Mouse (Mus musculus): ENCODE data around the gene Fhl3.
"Not testable (repeated sequence)": the region's sequence is repeated elsewhere in the genome, so short reads cannot be mapped to it uniquely, and the experiment has no call there.

Fhl3 gene

GRCm38 (mm10) chr4:124708518-124709477 is 8.3 kb downstream of the Fhl3 start:
- peak; percentile 85 for DNase-seq (ENCODE audit: low spot score)

GRCm38 (mm10) chr4:124709961-124710446 is 9.5 kb downstream of the Fhl3 start:
- no peak for DNase-seq (ENCODE audit: low spot score)

DNA sequence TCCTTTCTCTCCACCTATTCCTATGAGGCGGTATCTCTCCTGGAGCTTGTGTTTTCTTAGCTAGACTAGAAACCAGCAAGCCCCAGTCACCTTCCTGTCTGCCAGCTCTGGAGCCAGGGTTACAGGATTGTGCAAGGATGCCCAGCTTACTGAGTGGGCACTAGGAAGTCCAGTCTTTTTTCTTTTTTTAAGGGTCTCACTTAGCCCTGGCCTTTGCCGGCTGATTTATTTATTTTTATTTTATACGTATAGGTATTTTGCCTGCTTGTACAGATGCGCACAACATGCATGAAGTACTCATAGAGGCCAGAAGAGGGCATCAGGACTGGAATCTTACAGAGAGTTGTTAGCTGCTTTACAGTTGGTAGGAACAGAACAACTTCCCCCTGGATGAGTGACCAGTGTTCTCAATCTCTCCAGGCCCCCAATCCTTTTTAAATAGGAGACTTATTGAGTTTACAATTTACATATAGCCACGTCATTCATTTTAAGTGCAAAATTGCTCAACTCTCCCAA is 10.3 kb downstream of the Fhl3 start:
- no peak for DNase-seq (ENCODE audit: low spot score)

DNA sequence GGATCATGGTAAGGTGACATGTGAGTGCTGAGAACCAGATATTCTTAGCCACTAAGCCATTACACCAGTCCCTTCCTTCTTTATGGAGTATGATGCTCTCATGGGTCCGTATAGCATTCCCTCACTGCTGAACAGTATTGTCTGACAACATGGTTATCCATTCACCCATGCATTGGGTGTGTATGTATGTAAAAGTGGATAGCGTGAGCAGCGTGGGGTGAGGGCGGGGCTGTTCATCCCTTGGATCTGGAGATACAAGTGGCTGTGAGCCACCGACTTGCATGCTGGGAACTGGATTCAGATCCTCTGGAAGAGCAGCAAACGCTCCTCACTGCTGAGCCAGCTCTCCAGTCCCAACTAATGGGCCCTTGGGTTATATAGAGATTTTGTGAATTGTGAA is 12.1 kb downstream of the Fhl3 start:
- DNase-seq (ENCODE audit: low spot score) = no peak

DNA sequence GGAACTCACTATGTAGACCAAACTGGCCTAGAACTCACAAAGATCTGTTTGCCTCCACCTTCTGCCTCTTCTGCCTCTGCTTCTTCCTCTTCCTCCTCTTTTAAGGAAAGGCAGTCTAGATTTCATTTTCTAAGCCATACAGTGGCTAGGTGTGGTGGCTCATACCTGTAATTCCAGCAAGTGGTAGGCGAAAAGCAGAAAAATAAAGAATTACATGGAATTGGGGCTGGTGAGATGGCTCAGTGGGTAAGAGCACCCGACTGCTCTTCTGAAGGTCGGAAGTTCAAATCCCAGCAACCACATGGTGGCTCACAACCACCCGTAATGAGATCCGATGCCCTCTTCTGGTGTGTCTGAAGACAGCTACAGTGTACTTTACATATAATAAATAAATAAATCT is 13.3 kb downstream of the Fhl3 start:
- DNase-seq (ENCODE audit: low spot score) = not testable (repeated sequence)

GRCm38 (mm10) chr4:124714545-124715481 is 14.3 kb downstream of the Fhl3 start, which contains the start of gene Sf3a3:
TSS of gene Sf3a3 (plus strand) at chr4:124714776.
- peak; percentile 94 for DNase-seq (ENCODE audit: low spot score)

DNA sequence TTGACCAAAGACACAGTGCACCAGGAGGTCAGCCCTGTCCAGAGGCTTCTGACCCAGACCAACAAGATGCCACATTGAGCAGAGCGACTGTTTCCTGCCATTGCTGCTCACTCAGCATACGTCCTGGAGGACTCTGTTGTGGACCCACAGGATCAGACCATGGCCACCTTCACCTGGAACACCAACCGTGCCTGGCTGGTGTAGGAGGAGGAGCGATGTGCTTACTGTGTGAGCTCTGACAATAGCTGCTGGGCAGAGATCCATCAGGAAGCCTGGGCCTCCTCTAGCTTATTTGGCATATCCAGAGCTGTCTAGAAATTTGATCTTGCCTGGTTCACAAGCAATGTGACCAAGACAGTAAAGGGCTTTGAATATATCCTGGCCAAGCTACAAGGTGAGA is 18.6 kb downstream of the Fhl3 start:
- no peak for DNase-seq (ENCODE audit: low spot score)

DNA sequence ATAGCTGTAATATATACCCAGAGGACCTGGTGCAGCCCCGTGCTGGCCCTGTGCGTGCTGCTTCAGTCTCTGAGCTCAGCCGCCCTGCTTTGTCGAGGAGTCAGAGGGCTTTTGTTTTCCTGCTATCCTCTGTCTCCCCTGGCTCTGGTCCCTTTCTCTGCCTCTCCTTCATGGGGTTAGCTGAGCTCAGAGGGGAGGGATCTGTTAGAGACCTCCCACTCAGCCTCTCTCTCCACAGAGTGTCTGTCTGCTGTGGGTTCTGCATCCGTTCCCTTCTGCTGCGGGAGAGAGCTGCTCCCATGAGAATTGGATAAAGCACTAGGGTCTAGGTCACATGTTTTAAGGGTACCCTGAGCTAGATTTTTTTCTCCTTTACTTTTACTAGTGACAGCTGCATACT is 25.6 kb downstream of the Fhl3 start:
- DNase-seq (ENCODE audit: low spot score) = no peak

DNA sequence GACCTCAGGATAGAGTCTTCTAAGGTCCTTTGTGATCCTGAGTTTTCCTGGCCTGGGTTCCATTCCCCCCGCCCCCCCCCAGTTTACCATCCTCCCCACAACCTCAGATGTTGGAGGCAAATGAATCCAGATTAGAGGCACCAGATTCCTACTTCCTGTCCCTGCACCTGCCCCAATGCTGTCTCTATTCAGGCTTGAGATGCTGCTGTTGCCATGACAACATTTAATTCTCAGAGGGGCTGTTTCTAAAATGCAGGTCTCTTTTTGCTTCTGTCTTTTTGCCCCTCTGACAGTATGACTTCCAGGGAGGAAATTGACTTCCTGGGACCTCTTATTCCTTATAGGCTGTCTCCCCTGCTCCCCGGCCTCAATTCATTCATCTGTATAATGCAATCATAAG is 36.5 kb downstream of the Fhl3 start:
- DNase-seq (ENCODE audit: low spot score) = no peak

- DNase-seq (ENCODE audit: low spot score) = no peak
Observed at GRCm38 (mm10) chr4:124737486-124737885, 37.0 kb downstream of the Fhl3 start.

GRCm38 (mm10) chr4:124738013-124738412 is 37.5 kb downstream of the Fhl3 start:
- no peak for DNase-seq (ENCODE audit: low spot score)

DNA sequence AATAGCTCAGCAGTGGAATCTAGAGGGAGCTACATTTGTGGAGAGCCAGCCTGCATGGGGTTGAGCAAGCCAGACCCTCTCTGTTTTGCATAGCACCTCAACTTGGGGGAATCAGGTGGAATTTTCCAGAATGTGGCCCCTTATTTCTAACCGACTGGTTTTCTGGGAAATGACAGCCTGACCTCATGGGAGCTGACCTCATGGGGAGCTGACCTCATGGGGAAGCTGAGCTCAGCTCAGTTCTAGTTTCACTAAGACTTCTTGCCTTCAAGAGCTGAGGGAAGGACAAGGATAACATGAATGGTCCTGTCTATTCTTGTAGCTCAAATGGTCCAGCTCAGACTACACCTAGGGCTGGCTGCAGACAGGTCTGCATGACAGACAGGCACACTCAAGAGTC is 38.3 kb downstream of the Fhl3 start:
- DNase-seq (ENCODE audit: low spot score) = no peak

DNA sequence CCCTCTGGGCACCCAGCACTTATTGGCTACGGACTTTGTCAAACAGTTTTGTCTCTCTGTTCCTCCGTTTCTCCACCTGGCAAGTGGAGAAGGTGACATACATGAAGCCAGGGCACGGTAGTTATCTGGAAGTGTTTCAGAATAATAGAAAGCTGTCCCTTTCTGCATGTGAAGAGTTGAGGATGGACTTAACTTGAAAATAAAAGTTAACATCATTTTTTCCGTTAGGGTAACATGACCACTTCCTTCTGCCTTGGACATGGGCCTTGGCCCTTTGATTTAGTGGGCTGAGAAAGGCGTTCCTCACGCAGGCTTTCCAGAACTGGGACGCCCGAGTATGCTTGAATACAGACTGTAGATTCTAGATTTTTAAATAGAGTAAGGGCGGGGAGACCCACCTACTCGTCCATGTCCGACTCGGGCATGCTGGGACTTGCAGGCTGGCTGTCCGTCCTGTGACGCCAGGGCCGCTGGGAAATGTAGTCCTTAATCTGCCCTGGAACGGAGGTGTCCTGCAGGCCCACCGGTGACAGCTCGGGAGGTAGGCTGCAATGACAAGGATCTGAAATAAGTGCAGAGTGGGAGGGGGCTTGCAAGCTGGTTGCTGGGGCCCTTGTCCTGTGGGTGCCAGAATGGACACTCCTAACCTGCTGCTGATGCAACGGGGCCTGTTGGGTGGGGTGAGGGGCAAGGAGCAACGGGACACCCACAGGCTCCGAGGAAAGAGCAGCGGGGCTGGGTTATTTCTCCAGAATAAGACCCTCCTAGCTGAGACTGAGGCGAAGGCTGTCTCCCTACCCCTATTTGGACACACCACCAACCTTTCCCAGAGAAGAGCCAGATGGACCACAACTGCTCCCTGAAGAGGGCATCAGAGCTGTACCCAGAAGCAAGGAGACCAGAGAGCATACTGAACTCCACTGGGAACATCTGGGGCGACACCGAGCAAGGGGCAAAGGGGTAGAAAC is 41.2 kb downstream of the Fhl3 start, which contains the start of gene Inpp5b:
TSS of gene Inpp5b (plus strand) at position 475 of the 968 bp plus-strand sequence.
- peak; percentile 65 for DNase-seq (ENCODE audit: low spot score)

GRCm38 (mm10) chr4:124742839-124743238 is 42.3 kb downstream of the Fhl3 start:
- no peak for DNase-seq (ENCODE audit: low spot score)

GRCm38 (mm10) chr4:124746577-124746976 is 46.1 kb downstream of the Fhl3 start:
- DNase-seq (ENCODE audit: low spot score) = no peak

DNA sequence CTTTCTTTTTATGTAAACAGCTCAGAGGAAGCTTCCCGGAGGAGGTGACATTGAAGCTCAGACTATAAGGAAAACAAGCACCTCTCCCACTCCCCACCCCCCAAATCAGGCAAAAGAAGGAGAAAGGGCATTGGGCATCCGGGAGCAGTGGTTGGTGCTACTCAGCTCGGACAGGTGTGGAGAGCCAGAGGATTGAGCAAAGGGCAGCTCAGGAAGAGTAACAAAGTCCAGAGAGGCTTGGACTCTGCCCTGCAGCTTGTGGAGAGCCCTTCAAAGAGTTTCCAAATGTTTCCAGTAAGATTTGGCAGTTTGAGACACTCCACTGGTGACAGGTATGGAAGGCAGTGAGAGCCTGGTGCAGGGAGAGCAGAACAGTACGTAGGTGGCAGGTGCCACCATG is 47.4 kb downstream of the Fhl3 start:
- DNase-seq (ENCODE audit: low spot score) = no peak

DNA sequence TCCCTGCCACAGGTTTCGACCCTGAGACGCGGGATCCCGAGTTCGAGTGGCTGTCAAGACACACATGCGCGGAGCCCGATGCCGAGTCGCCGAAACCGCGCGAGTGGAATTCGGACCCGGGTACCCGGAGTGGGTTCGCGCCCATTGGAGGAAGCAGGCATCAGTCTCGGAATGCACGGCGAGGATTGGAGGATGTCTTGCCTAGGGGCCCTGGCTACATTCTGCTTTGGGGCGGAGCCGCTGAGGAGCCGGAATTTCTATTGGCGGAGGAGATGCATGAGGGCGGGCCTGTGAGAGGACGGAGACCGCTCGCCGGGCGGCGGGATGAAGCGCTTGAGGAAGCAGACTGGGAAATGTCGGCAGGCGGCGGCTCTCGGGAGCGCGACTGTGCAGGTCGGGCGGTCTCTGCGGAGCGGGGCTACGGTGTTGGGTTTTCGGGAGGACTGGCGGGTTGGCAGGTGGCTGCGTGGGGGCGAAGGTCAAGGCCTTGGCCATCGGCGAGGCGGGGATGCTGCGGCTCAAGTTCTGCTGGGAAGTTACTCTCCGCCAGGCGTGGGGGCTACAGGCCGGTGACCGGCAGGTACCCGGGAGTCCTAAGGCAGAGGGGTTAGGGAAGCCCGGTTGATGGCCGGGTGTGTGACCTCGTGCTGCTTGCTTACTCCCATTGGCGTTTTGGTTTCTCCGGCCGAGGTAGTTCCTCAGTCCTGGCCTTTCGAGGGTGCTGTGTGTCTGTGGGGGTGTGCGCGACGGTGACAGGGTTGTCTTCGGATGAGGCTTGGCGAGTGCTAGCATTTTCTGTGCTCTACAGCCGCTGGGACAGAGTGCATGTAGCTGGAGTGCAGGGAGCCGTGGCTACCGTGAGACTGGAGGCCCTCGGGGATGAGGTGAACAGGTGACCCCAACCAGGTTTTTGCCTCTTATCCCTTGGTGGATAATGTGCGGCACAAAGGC is 51.1 kb downstream of the Fhl3 start:
- peak; percentile 97 for DNase-seq (ENCODE audit: low spot score)

DNA sequence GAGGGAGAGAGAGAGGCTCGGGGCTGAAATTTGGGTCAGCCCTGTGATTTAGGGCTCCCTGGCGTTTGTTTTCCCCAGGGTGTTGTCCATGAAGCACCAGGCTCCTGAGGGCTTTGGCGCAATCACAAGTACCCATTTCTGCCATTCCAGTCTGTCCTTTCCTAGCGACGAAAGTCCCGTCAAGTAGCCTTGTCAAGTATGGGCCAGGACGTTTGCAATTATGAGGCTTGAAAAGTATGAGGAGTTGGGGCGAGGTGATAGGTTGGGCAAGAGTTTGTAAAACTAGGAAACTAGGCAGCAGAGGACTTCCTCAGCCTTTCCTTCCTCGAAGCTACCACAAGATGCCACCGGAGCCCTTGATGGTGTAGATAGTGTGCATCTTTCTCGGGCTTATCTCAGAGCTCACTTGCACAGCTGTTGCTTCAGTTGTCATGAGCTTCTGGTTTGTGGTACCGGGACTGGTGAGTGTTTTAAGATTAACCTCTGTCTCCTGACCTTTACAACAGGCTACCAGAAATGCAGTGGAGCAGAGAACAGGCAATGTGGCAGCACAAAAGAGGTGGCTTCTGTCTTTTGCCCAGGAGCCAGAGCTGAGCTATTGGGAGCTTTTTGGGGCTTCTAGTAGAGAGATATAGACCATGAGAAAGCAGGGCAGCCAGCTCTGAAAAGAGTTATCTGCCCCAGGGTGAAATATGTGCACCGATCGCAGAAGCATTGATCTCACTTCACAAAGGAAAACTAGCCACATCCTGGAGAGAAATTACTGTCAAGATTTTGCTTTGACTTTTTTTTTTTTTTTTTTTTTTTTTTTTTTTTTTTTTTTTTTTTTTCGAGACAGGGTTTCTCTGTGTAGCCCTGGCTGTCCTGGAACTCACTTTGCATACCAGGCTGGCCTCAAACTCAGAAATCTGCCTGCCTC is 52.0 kb downstream of the Fhl3 start:
- DNase-seq (ENCODE audit: low spot score) = no peak

- no peak for DNase-seq (ENCODE audit: low spot score)
Observed at GRCm38 (mm10) chr4:124755526-124755925, 55.0 kb downstream of the Fhl3 start.
